Mouse (Mus musculus): Measurements from ENCODE around the gene Mtss1l. TPM values are rescaled to one million over a fixed set of nuclear protein-coding genes. Genes with fewer than 3 reads are reported as not detected.

Gene Mtss1l
- 4.9 and 5.9 TPM in 2 replicates for polyA plus RNA-seq (2014; fragmentation: Nextera tagmentation; extraction: Ambion mirVana)

DNA sequence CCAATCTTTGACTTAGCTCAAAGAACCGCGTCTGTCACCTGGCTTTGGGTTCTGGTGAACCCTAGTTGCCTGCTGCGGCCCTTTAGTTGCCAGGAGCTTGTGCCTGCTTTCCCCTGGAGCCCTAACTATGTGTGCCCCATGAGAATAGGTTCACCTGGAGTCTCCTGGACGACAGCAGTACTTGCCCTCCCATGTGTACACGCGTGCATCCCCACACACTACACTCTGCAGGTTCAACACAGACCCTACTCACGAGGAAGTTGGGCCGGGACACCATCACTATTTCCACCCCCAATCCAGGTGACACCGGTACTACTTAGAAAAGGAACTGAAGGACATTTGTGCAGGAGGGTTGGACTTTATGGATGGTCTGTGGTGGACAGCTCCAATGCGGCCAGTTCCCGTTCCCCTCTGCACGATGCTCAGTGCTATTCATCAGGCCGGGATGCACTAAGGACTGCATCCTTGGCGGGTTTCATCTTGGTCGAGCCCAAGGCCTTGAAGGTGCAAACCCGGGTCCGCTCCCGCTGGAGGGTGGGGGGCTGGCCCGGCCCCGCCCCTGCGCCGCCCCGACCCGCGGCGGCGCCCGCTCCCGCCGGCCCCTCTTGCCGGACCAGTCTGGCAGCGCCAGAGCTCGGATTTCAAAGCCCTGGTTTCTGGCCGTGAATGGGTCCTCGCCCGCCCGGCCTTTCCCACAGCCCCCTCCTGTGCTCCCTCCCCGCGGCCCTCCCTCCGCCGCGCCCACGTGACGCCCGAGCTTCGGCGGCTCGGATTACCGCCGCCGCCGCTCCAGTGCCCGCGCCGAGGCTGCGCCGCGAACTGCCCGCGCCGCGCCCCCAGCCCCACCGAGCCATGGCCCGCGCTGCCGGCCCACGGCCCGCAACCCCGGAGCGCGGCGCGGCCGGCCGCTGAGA is at the start of gene Mtss1l:
Gene Mtss1l, plus strand, starts transcription at position 792 of the 914 bp plus-strand sequence.
- peak; percentile 82 for DNase-seq (ENCODE audit: low spot score)
- WGBS, result 5% methylated on average over 71 of the region's 75 CpGs

GRCm38 (mm10) chr8:110672133-110672532 is 49.1 kb upstream of the Mtss1l start:
- no peak overlapping the region for H3K4me3 ChIP-seq (ENCODE audit: low read depth, low read length)
- H3K27me3 ChIP-seq (replicated peaks; ENCODE audit: control insufficient read depth, insufficient read depth, low read length), result no peaks in the 10 kb centered on the region
- H3K9me3 ChIP-seq (ENCODE audit: control insufficient read depth, low read length), result no peaks in the 10 kb centered on the region
- peak overlapping the region; percentile 68 for H3K27ac ChIP-seq (ENCODE audit: low read depth, low read length)
- WGBS, result 80% methylated on average over 2 of the region's 2 CpGs
- ATAC-seq (replicated peaks; ENCODE audit: low FRiP score), result 0 out of 2 replicates have a peak, but pooled peaks have one; percentile 44
- peaks cover 8% of the 10 kb centered on the region; the same call in 1 of the 2 replicates for H3K36me3 ChIP-seq (ENCODE audit: control insufficient read depth, insufficient read depth, low read length)
- H3K9ac ChIP-seq (ENCODE audit: low read depth, low read length), result no peak overlapping the region
- H3K4me2 ChIP-seq, result no peak overlapping the region
- DNase-seq (ENCODE audit: low spot score), result no peak
- H3K4me1 ChIP-seq (replicated peaks; ENCODE audit: control insufficient read depth, insufficient read depth, low read length), result peaks cover 3% of the 10 kb centered on the region

More for the DNA sequence above, at the start of gene Mtss1l:
- peaks cover 36% of the 10 kb centered on the region for H3K4me1 ChIP-seq (replicated peaks; ENCODE audit: control insufficient read depth, insufficient read depth, low read length)
- peak within 1 kb of the TSS; percentile 77 for H3K4me2 ChIP-seq
- H3K9me3 ChIP-seq (ENCODE audit: control insufficient read depth, low read length), result no peaks in the 10 kb centered on the region
- peaks cover 25% of the 10 kb centered on the region for H3K27me3 ChIP-seq (replicated peaks; ENCODE audit: control insufficient read depth, insufficient read depth, low read length)
- peak within 1 kb of the TSS; percentile 73 for H3K27ac ChIP-seq (ENCODE audit: low read depth, low read length)
- H3K9ac ChIP-seq (ENCODE audit: low read depth, low read length), result peak within 1 kb of the TSS; percentile 71
- H3K4me3 ChIP-seq (ENCODE audit: low read depth, low read length), result peak within 1 kb of the TSS; percentile 74
- H3K36me3 ChIP-seq (ENCODE audit: control insufficient read depth, insufficient read depth, low read length), result no peaks in the 10 kb centered on the region
- ATAC-seq (replicated peaks; ENCODE audit: low FRiP score), result peak; percentile 61

DNA sequence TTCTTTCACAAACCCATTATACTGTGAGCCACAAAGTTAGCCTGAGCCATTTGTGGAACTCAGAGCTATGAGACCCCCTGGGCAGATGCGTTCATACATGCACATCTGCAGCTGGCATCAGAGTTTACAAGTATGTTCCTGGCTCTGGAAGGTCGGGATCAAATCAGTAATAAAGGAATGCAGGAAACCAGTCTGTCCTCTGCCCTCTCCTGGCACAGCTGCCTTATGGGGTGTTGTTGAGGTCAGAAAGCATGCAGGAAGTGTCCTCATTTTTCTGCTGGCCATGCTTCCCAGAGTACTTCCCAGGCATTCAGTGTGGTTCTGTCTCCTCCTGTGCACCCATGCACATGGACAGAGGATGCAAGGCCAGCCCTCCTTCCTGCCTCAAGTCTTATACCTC is 48.1 kb upstream of the Mtss1l start:
- WGBS, result 73% methylated on average over 2 of the region's 2 CpGs
- no peak overlapping the region for H3K9ac ChIP-seq (ENCODE audit: low read depth, low read length)
- DNase-seq (ENCODE audit: low spot score), result no peak
- peaks cover 3% of the 10 kb centered on the region for H3K4me1 ChIP-seq (replicated peaks; ENCODE audit: control insufficient read depth, insufficient read depth, low read length)
- no peak overlapping the region for H3K4me3 ChIP-seq (ENCODE audit: low read depth, low read length)
- ATAC-seq (replicated peaks; ENCODE audit: low FRiP score), result no peak
- H3K27ac ChIP-seq (ENCODE audit: low read depth, low read length), result no peak overlapping the region
- H3K36me3 ChIP-seq (ENCODE audit: control insufficient read depth, insufficient read depth, low read length), result peaks cover 8% of the 10 kb centered on the region; the same call in 1 of the 2 replicates
- H3K4me2 ChIP-seq, result no peak overlapping the region
- no peaks in the 10 kb centered on the region for H3K9me3 ChIP-seq (ENCODE audit: control insufficient read depth, low read length)
- no peaks in the 10 kb centered on the region for H3K27me3 ChIP-seq (replicated peaks; ENCODE audit: control insufficient read depth, insufficient read depth, low read length)

DNA sequence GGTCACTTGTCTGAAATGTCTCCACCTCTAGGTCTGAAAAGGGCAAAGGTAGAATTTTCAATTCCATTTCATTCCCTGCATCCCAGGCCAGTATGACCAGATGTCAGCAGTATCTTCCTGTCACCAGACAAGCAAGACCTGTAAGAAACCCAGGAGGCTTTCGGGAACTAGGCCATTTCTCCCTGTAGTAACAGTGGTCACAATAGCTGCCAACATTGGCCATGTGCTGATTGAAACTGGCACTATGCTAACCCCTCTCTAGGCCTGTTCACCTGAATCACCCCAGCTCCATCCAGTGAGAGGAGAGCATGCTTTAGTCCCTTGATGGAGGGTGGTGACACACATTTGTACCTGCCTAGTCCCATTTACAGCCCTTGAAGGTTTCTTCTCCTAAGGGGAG is 46.7 kb upstream of the Mtss1l start:
- H3K4me3 ChIP-seq (ENCODE audit: low read depth, low read length), result no peak overlapping the region
- H3K27me3 ChIP-seq (replicated peaks; ENCODE audit: control insufficient read depth, insufficient read depth, low read length), result no peaks in the 10 kb centered on the region
- no peak overlapping the region for H3K27ac ChIP-seq (ENCODE audit: low read depth, low read length)
- H3K4me2 ChIP-seq, result no peak overlapping the region
- H3K4me1 ChIP-seq (replicated peaks; ENCODE audit: control insufficient read depth, insufficient read depth, low read length), result no peaks in the 10 kb centered on the region; the same call in none of the 2 replicates
- ATAC-seq (replicated peaks; ENCODE audit: low FRiP score) (no peak), DNase-seq (ENCODE audit: low spot score) (no peak)
- no peaks in the 10 kb centered on the region for H3K9me3 ChIP-seq (ENCODE audit: control insufficient read depth, low read length)
- no peak overlapping the region for H3K9ac ChIP-seq (ENCODE audit: low read depth, low read length)
- 97% methylated on average over 1 of the region's 1 CpGs for WGBS
- peaks cover 8% of the 10 kb centered on the region; the same call in 1 of the 2 replicates for H3K36me3 ChIP-seq (ENCODE audit: control insufficient read depth, insufficient read depth, low read length)

- no peak for ATAC-seq (replicated peaks; ENCODE audit: low FRiP score)
- Histone ChIP-seq H3K36me3 (ENCODE audit: control insufficient read depth, insufficient read depth, low read length) (peaks cover 5% of the 10 kb centered on the region; the same call in 1 of the 2 replicates), H3K27ac (ENCODE audit: low read depth, low read length) (no peak overlapping the region), H3K9ac (ENCODE audit: low read depth, low read length) (no peak overlapping the region), H3K9me3 (ENCODE audit: control insufficient read depth, low read length) (no peaks in the 10 kb centered on the region), H3K4me2 (no peak overlapping the region), H3K4me3 (ENCODE audit: low read depth, low read length) (no peak overlapping the region), H3K4me1 (replicated peaks; ENCODE audit: control insufficient read depth, insufficient read depth, low read length) (no peaks in the 10 kb centered on the region), H3K27me3 (replicated peaks; ENCODE audit: control insufficient read depth, insufficient read depth, low read length) (no peaks in the 10 kb centered on the region)
- DNase-seq (ENCODE audit: low spot score), result no peak
- 74% methylated on average over 5 of the region's 5 CpGs for WGBS
Measured at GRCm38 (mm10) chr8:110676702-110677101, 44.6 kb upstream of the Mtss1l start.

- Histone ChIP-seq H3K9ac (ENCODE audit: low read depth, low read length) (no peak overlapping the region), H3K4me3 (ENCODE audit: low read depth, low read length) (no peak overlapping the region), H3K27ac (ENCODE audit: low read depth, low read length) (no peak overlapping the region), H3K9me3 (ENCODE audit: control insufficient read depth, low read length) (no peaks in the 10 kb centered on the region), H3K4me1 (replicated peaks; ENCODE audit: control insufficient read depth, insufficient read depth, low read length) (no peaks in the 10 kb centered on the region), H3K4me2 (no peak overlapping the region), H3K27me3 (replicated peaks; ENCODE audit: control insufficient read depth, insufficient read depth, low read length) (no peaks in the 10 kb centered on the region), H3K36me3 (ENCODE audit: control insufficient read depth, insufficient read depth, low read length) (peaks cover 5% of the 10 kb centered on the region; the same call in 1 of the 2 replicates)
- 93% methylated on average over 5 of the region's 5 CpGs for WGBS
- ATAC-seq (replicated peaks; ENCODE audit: low FRiP score) (no peak), DNase-seq (ENCODE audit: low spot score) (no peak)
Measured at GRCm38 (mm10) chr8:110677174-110677660, 44.1 kb upstream of the Mtss1l start.

- DNase-seq (ENCODE audit: low spot score) (no peak), ATAC-seq (replicated peaks; ENCODE audit: low FRiP score) (no peak)
- Histone ChIP-seq H3K9ac (ENCODE audit: low read depth, low read length) (no peak overlapping the region), H3K36me3 (ENCODE audit: control insufficient read depth, insufficient read depth, low read length) (peaks cover 7% of the 10 kb centered on the region; the same call in 1 of the 2 replicates), H3K4me3 (ENCODE audit: low read depth, low read length) (no peak overlapping the region), H3K27ac (ENCODE audit: low read depth, low read length) (no peak overlapping the region), H3K4me2 (no peak overlapping the region), H3K27me3 (replicated peaks; ENCODE audit: control insufficient read depth, insufficient read depth, low read length) (no peaks in the 10 kb centered on the region), H3K9me3 (ENCODE audit: control insufficient read depth, low read length) (no peaks in the 10 kb centered on the region), H3K4me1 (replicated peaks; ENCODE audit: control insufficient read depth, insufficient read depth, low read length) (no peaks in the 10 kb centered on the region)
- WGBS, result 71% methylated on average over 3 of the region's 3 CpGs
Measured at GRCm38 (mm10) chr8:110678989-110679388, 42.3 kb upstream of the Mtss1l start.

DNA sequence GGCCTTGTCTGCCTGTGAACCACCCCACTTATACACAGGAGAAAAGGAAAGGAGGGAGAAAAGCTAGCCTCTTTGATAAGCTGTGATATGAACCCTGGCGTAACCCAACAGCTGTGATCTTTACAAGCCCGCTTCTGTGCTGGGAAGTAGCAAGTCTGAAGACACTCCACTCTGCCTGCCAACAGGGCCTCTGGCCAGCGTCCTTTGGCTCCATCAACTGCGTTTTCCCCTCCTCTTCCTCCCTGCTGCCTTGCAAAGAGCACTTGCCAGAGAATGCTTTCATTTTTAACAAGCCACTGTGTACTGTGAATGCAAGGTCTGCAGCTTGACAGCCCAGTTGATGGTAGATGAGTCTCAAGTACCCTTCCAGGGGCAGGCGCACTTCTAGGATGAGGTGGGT is 33.5 kb upstream of the Mtss1l start:
- no peak for ATAC-seq (replicated peaks; ENCODE audit: low FRiP score)
- Histone ChIP-seq H3K9ac (ENCODE audit: low read depth, low read length) (no peak overlapping the region), H3K9me3 (ENCODE audit: control insufficient read depth, low read length) (no peaks in the 10 kb centered on the region), H3K4me2 (no peak overlapping the region), H3K27me3 (replicated peaks; ENCODE audit: control insufficient read depth, insufficient read depth, low read length) (no peaks in the 10 kb centered on the region), H3K4me3 (ENCODE audit: low read depth, low read length) (no peak overlapping the region), H3K27ac (ENCODE audit: low read depth, low read length) (no peak overlapping the region), H3K4me1 (replicated peaks; ENCODE audit: control insufficient read depth, insufficient read depth, low read length) (peaks cover 8% of the 10 kb centered on the region), H3K36me3 (ENCODE audit: control insufficient read depth, insufficient read depth, low read length) (peaks cover 10% of the 10 kb centered on the region; the same call in 1 of the 2 replicates)
- 89% methylated on average over 5 of the region's 5 CpGs for WGBS
- DNase-seq (ENCODE audit: low spot score), result no peak

Data from liver, embryonic 11.5 days (tissue).